Mouse (Mus musculus) naive thymus-derived CD4-positive, alpha-beta T cell, adult 2 months (primary cell): Measurements from ENCODE around the gene Olfr239.
"Not testable (repeated sequence)": the region's sequence is repeated elsewhere in the genome, so short reads cannot be mapped to it uniquely, and the experiment has no call there.

Experiments
- DNase-seq: peaks from one replicate; pipeline ENCODE4 v3.0.0-alpha.2; 2011; ENCODE audit warnings: low read depth

Olfr239 gene

GRCm38 (mm10) chr17:33191002-33191401, at the start of gene Olfr239:
TSS of gene Olfr239 (plus strand) at chr17:33191302.
- not testable (repeated sequence) for DNase-seq

DNA sequence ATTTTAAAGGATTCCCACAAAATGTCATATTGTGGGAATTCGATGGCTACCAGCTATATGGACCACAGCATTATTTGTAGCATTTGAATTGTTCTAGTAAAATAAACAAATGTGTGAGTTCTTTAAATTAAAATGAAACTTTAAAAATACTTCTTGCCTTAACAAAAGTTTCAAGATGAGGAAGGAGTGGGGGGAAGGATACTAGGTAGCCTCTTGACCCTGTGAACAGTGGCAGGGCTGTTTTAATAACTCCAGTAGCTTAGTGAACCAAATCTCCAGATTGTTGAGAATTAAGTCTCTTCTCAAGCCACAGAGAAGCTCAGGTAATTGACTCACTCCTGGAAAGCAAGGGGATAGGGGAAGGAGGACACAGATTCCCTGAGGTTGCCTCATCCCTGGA, 23.0 kb upstream of the Olfr239 start, which contains the start of gene Olfr55:
Olfr55 (plus strand) TSS at position 301 of the 400 bp plus-strand sequence.
- DNase-seq, result not testable (repeated sequence)

DNA sequence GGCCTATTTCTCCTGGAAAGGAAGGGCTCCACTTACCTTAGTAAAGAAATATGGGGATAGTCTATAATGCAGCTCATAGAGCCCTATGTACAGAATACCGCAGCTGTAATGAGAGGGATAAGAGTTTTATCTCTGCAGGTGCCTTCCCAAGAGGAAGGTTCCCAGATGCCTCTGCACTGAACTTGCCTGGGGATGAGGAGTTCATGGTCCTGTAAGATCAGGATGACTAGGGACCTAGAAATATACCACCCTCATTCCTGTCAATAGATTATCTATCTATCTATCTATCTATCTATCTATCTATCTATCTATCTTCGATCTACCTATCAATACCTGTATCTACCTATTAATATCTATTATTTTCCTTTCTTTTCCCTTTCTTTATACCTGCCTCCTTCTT, 30.5 kb downstream of the Olfr239 start, which contains the start of gene Olfr1564:
Olfr1564 (minus strand) TSS at position 101 of the 400 bp plus-strand sequence.
- no peak for DNase-seq

- DNase-seq, result not testable (repeated sequence)
These were observed 45.5 kb downstream of the Olfr239 start for GRCm38 (mm10) chr17:33236646-33237045.
